ENCODE assay signal across 9 mouse cellular contexts in the genomic region with DNA sequence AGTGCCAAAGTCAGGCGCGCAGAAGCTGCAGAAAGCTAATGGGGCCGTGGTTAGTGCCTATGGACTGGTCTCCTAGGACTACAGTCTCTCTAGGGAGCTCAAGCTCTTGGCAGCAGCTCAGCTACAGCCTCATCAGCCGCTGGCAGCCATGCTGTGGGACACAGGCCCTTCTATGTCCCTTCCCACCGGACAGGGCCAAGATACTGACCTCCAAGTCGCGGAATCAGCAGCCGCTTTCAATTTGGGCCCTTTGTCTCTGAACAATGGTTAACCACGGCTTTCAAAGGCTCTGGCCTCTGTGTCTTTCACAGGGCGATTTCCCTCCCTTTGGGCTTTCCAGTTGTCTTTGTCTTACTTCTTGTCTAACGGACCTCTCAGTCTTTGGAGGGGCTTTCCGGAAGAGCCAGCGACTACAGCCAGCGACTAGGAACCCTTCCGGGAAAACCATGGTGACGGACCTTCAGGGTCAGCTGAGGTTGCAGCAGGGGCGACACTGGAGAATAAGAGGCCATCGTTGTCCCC. TPM values are rescaled to one million over a fixed set of nuclear protein-coding genes. Genes with fewer than 3 reads are reported as not detected.
DNase-seq lines count a peak whose midpoint lies in the region; ATAC-seq and TF ChIP-seq lines count a peak whose summit lies in the region.
"Had no signal": no experiment of that assay in that cellular context is flagged by ENCODE, and none has a peak within 500 bp of the region (broad histone marks: within the 10 kb centered on the region; RNA-seq: fewer than 3 reads in every experiment).

No protein-coding gene starts in this region.

- intact Hi-C loops in gastrocnemius, adult 2 months (cut with DNase I), result no loop called here

- peak; percentile 89 for ATAC-seq in hindbrain, embryonic 12.5 days (ENCODE audit: low FRiP score)
- ATAC-seq in limb, embryonic 14.5 days (ENCODE audit: low FRiP score, low read depth), result no peak
- ATAC-seq in megakaryocyte-erythroid progenitor cell, adult 5-6 weeks (replicated peaks; ENCODE audit: low FRiP score, low TSS enrichment, poor library complexity, severe bottlenecking), result no peak

- H3K36me3 ChIP-seq in hindbrain, embryonic 12.5 days, result no peaks in the 10 kb centered on the region
- H3K36me3 ChIP-seq in limb, embryonic 14.5 days (ENCODE audit: control insufficient read depth, insufficient read depth, low read length), result no peaks in the 10 kb centered on the region

- H3K4me1 ChIP-seq in hindbrain, embryonic 12.5 days, result peaks cover 11% of the 10 kb centered on the region
- peaks cover 4% of the 10 kb centered on the region; the same call in 1 of the 2 replicates for H3K4me1 ChIP-seq in limb, embryonic 14.5 days (ENCODE audit: control insufficient read depth, insufficient read depth, low read length)

- peak overlapping the region; percentile 61 for H3K4me3 ChIP-seq in gastrocnemius, adult 2 months
- H3K4me3 ChIP-seq in hindbrain, embryonic 12.5 days, result no peak overlapping the region
- H3K4me3 ChIP-seq in limb, embryonic 14.5 days (replicated peaks; ENCODE audit: low read length), result no peak overlapping the region
- H3K4me3 ChIP-seq: erythroblast, embryonic 14.5 days had no signal

- no peak for TF ChIP-seq CTCF in brain, embryonic 14.5 days (IDR thresholded peaks at IDR 0.05; ENCODE audit: borderline replicate concordance, extremely low read depth, insufficient read depth, insufficient read length)
- TF ChIP-seq CTCF in gastrocnemius, adult 2 months (IDR thresholded peaks at IDR 0.05), result no peak

- 9% methylated on average over 18 of the region's 18 CpGs for WGBS in hindbrain, embryonic 12.5 days
- WGBS in limb, embryonic 14.5 days, result 55% methylated on average over 18 of the region's 18 CpGs

- H3K27me3 ChIP-seq in hindbrain, embryonic 12.5 days, result no peaks in the 10 kb centered on the region
- no peaks in the 10 kb centered on the region for H3K27me3 ChIP-seq in limb, embryonic 14.5 days (ENCODE audit: control insufficient read depth, insufficient read depth, low read length)

- DNase-seq in cerebellum, adult 9-11 months, result peak; percentile 41
- DNase-seq in cerebellum, adult 11-12 months, result no peak
- peak; percentile 89 for DNase-seq in brain, embryonic 14.5 days (ENCODE audit: low read depth)
- DNase-seq in gastrocnemius, adult 2 months, result peak; percentile 66
- DNase-seq in limb, embryonic 14.5 days (ENCODE audit: low spot score), result no peak
- peak; percentile 77 for DNase-seq in retina, embryonic 14.5 days (ENCODE audit: low spot score)

- H3K27ac ChIP-seq in gastrocnemius, adult 2 months, result peak overlapping the region; percentile 64
- peak overlapping the region; percentile 40; the same call in 1 of the 2 replicates for H3K27ac ChIP-seq in hindbrain, embryonic 12.5 days
- H3K27ac ChIP-seq in limb, embryonic 14.5 days (replicated peaks; ENCODE audit: low read depth, low read length), result no peak overlapping the region

- H3K4me2 ChIP-seq in hindbrain, embryonic 12.5 days (replicated peaks), result peak overlapping the region; percentile 43
- H3K4me2 ChIP-seq in limb, embryonic 14.5 days (replicated peaks; ENCODE audit: low read depth, low read length, severe bottlenecking), result no peak overlapping the region

- H3K9me3 ChIP-seq in hindbrain, embryonic 12.5 days (replicated peaks), result no peaks in the 10 kb centered on the region
- no peaks in the 10 kb centered on the region for H3K9me3 ChIP-seq in limb, embryonic 14.5 days (ENCODE audit: control insufficient read depth, low read length)

- no peak for TF ChIP-seq POLR2A in brain, embryonic 14.5 days (IDR thresholded peaks at IDR 0.05; ENCODE audit: borderline replicate concordance, extremely low read depth, insufficient read depth, insufficient read length, poor library complexity, severe bottlenecking)
- no peak for TF ChIP-seq POLR2A in limb, embryonic 14.5 days (IDR thresholded peaks at IDR 0.05; ENCODE audit: borderline replicate concordance, extremely low read depth, insufficient read depth, insufficient read length)

- H3K9ac ChIP-seq in hindbrain, embryonic 12.5 days, result peak overlapping the region; percentile 35; the same call in 1 of the 2 replicates
- H3K9ac ChIP-seq in limb, embryonic 14.5 days (ENCODE audit: low read depth, low read length, severe bottlenecking), result 0 out of 2 replicates have a peak overlapping the region, but pooled peaks have one; percentile 17

RNA-seq across cellular contexts. Expression of gene Trio, which starts 25.5 kb away (rescaled TPM):
- polyA plus RNA-seq in brain, embryonic 14.5 days (2012; rRNA removed), result 148 and 202 TPM in 2 replicates
- total RNA-seq in gastrocnemius, adult 2 months (2021), result 10 to 100 TPM; 35.3 to 43.2 TPM
- 48.5 and 51.2 TPM in 2 replicates for polyA plus RNA-seq in hindbrain, embryonic 12.5 days (2016; fragmentation: Nextera tagmentation; extraction: Ambion mirVana)
- polyA plus RNA-seq in limb, embryonic 14.5 days (2012; rRNA removed), result 230 and 262 TPM in 2 replicates
- 78.7 and 86.7 TPM in 2 replicates for polyA plus RNA-seq in limb, embryonic 14.5 days (2014; fragmentation: Nextera tagmentation; extraction: Ambion mirVana)
- total RNA-seq in megakaryocyte-erythroid progenitor cell, adult 5-6 weeks (2014; fragmentation: Nextera tagmentation), result 14.7 and 26.2 TPM in 2 replicates
- total RNA-seq in megakaryocyte-erythroid progenitor cell, adult 5-6 weeks (2017), result 7.2 and 7.5 TPM in 2 replicates

Comparison
In these comparisons a context has a peak if more than half of its experiments do, and no peak if none do; other contexts are left out.
1. DNase-seq: peak in cerebellum, adult 9-11 months (single experiment), brain, embryonic 14.5 days (single experiment), gastrocnemius, adult 2 months (single experiment) and retina, embryonic 14.5 days (single experiment); none in cerebellum, adult 11-12 months (single experiment) and limb, embryonic 14.5 days (single experiment).